Mouse (Mus musculus): ENCODE data around the gene Cfap61. TPM values are rescaled to one million over a fixed set of nuclear protein-coding genes. Genes with fewer than 3 reads are reported as not detected.

Cfap61 gene
- total RNA-seq (2023; ENCODE audit: inconsistent age): 0.86 TPM in 1 of 4 replicates, not detected in the others

DNA sequence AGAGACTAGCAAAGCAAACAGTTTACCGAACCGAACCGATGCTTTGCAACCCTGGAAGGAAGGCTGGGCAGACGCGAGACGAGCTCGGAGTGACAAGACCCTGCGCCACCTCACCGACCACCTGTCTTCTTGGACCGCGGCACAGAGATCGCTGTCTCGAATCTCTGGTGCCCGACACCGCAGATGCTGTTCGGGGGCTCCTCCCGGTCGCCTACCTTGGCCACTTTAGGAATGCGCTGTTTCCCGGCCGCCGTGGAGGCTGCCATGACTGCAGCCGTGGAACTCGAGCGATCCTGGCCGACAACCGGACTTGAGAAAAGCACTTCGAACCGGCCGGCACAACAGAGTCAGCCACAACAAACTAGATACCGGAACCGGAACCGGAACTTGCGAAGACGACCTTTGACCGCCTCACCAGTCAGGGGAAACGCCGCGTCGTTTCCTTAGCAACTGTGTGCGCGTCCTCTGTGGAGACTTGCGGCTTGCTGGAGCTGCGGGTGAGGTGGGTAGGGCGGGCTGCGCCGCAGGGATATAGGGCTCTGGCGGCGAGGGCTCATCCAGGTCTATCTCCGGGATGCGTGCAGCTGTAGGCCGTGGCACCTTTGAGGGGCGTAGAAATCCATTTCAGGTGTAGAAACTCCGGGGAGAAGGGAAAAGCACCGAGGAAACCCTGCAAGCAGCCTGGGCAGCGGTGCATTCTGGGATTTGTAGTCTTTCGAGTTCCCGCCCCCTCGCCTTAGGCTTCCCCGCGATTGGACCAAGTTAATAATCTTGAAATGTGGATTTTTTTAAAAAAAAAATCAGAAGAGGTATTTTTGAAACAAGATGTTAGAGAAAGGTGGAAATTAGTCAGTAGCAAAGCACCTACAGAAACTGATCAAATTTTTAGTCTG, at the start of gene Cfap61, which contains the start of gene Crnkl1:
Gene Cfap61 (plus strand): TSS at position 446 of the 893 bp plus-strand sequence.
Gene Crnkl1 (minus strand): TSS at position 676 of the 893 bp plus-strand sequence.

GRCm38 (mm10) chr2:145901861-145902260, 32.7 kb upstream of the Cfap61 start, which contains the start of gene Naa20:
Gene Naa20 (plus strand): TSS chr2:145902099.

DNA sequence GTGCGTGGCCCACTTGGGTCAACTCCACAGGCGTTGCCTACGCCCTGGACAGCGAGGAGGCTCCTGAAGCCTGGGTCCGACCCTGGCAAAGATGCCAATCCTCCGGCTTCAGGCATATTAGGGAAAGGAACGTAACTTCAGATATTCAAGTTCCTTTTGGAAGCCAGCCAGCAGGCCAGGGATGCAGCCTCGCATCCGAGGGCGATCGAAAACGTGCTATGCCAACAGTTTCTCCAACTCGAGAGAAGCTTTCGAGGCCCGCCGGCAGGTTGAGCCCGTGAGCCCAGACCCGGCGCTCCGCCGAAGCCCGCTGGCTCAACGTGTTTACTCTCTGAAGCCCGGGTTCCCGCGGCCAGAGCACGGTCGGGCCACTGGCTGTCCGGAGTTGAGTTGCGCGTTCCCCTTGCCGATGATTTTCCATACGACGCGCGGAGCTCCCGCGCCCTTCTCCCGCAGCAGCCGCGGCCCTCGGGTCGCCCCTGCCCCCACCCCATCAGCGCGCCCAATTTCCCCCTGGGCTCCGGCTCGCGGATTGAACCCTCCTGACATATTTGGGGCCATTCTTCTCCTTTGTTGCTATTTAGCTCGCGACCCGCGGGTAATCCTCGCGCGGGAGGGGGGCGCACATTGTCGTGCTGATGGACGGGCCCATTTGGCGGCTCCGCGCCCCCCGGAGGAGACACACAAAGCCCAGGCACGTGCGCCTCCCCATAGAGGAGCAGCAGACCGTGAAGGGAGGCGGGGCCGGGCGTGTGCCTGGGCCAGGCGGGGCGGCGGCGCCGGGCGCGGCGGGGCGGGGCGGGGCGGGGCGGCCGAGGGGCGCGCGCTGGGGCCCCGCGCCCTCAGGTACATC, 286.7 kb downstream of the Cfap61 start, which contains the start of gene Insm1:
Gene Insm1 (plus strand): TSS at position 846 of the 853 bp plus-strand sequence.

Other genes starting within 250 kb of the Cfap61 start
- gene Naa20, start 32.7 kb upstream of the Cfap61 start, total RNA-seq (2023; ENCODE audit: inconsistent age): 25.0 to 35.1 TPM (median 34.1 TPM) in 4 replicates
- gene Crnkl1, start 230 bp downstream of the Cfap61 start, total RNA-seq (2023; ENCODE audit: inconsistent age): 41.1 to 50.0 TPM (median 46.1 TPM) in 4 replicates